Mouse (Mus musculus) brain, embryonic 14.5 days (tissue): ENCODE data around the gene Snapc1. TPM values are rescaled to one million over a fixed set of nuclear protein-coding genes. Genes with fewer than 3 reads are reported as not detected.

ENCODE experiments used
- DNase-seq: peaks from one replicate; pipeline ENCODE4 v3.0.0-alpha.2; 2011; ENCODE audit warnings: low read depth
- CTCF ChIP-seq: fragments of 200-500 bp; IDR thresholded peaks from 2 replicates; pipeline ENCODE4 v1.5.1; 2012; ENCODE audit warnings: inconsistent platforms, mild to moderate bottlenecking, moderate library complexity, borderline replicate concordance; ENCODE audit not compliant: insufficient read depth, insufficient read length; ENCODE audit errors: extremely low read depth
- POLR2A ChIP-seq: fragments of 200-500 bp; IDR thresholded peaks from 2 replicates; pipeline ENCODE4 v1.6.1; 2012; ENCODE audit warnings: mild to moderate bottlenecking, inconsistent platforms, borderline replicate concordance; ENCODE audit not compliant: poor library complexity, insufficient read depth, insufficient read length, severe bottlenecking; ENCODE audit errors: extremely low read depth
- polyA plus RNA-seq: library from polyadenylated mRNA; depleted of rRNA; stranded (reverse); fragments of >200 nt; gene quantifications from 2 replicates; pipeline ENCODE4 v1.2.3, GENCODE M21; 2012; rRNA removed

Gene Snapc1
- polyA plus RNA-seq, 1 experiment = 33.4 TPM

- TF ChIP-seq POLR2A (peak; percentile 70), CTCF (no peak)
- DNase-seq = peak; percentile 66
These were observed 33.2 kb downstream of the Snapc1 start, which contains the start of gene Syt16 for GRCm38 (mm10) chr12:73997297-73998127. TSS of gene Syt16 (plus strand) at chr12:73997661.

GRCm38 (mm10) chr12:73998128-73998456, 33.8 kb downstream of the Snapc1 start:
- no peak for TF ChIP-seq CTCF
- TF ChIP-seq POLR2A = no peak
- DNase-seq = peak; percentile 30

GRCm38 (mm10) chr12:74002449-74002848, 38.2 kb downstream of the Snapc1 start:
- TF ChIP-seq CTCF = no peak
- TF ChIP-seq POLR2A = no peak
- no peak for DNase-seq

- DNase-seq = peak; percentile 63
- TF ChIP-seq POLR2A = no peak
- TF ChIP-seq CTCF = peak; percentile 88
These were observed 45.2 kb downstream of the Snapc1 start for GRCm38 (mm10) chr12:74009448-74009911.

- DNase-seq = peak; percentile 84
- TF ChIP-seq POLR2A = no peak
- peak; percentile 99 for TF ChIP-seq CTCF
These were observed 49.5 kb downstream of the Snapc1 start for GRCm38 (mm10) chr12:74013739-74014138.

GRCm38 (mm10) chr12:74014739-74015270, 50.5 kb downstream of the Snapc1 start:
- no peak for DNase-seq
- TF ChIP-seq POLR2A (no peak), CTCF (peak; percentile 24; the same call in 1 of the 2 replicates)

- TF ChIP-seq CTCF (no peak), POLR2A (no peak)
- DNase-seq = no peak
These were observed 51.2 kb downstream of the Snapc1 start for GRCm38 (mm10) chr12:74015491-74015890.

GRCm38 (mm10) chr12:74023260-74023659, 59.0 kb downstream of the Snapc1 start:
- DNase-seq = peak; percentile 77
- TF ChIP-seq CTCF = no peak
- no peak for TF ChIP-seq POLR2A

- no peak for DNase-seq
- TF ChIP-seq CTCF (no peak; the same call in 1 of the 2 replicates), POLR2A (no peak)
These were observed 60.6 kb downstream of the Snapc1 start for GRCm38 (mm10) chr12:74024912-74025311.

Other genes with a start within 250 kb of the Snapc1 start
- gene Hif1a, start 63.1 kb upstream of the Snapc1 start, polyA plus RNA-seq = 69.2 and 73.1 TPM in 2 replicates
- not detected in 2 replicates for gene Gm49321, start 26.8 kb upstream of the Snapc1 start, polyA plus RNA-seq
- 36.5 and 43.4 TPM in 2 replicates for gene Syt16, start 33.2 kb downstream of the Snapc1 start, polyA plus RNA-seq